Comparison of ENCODE assay signal across 8 mouse cellular contexts in the genomic region with DNA sequence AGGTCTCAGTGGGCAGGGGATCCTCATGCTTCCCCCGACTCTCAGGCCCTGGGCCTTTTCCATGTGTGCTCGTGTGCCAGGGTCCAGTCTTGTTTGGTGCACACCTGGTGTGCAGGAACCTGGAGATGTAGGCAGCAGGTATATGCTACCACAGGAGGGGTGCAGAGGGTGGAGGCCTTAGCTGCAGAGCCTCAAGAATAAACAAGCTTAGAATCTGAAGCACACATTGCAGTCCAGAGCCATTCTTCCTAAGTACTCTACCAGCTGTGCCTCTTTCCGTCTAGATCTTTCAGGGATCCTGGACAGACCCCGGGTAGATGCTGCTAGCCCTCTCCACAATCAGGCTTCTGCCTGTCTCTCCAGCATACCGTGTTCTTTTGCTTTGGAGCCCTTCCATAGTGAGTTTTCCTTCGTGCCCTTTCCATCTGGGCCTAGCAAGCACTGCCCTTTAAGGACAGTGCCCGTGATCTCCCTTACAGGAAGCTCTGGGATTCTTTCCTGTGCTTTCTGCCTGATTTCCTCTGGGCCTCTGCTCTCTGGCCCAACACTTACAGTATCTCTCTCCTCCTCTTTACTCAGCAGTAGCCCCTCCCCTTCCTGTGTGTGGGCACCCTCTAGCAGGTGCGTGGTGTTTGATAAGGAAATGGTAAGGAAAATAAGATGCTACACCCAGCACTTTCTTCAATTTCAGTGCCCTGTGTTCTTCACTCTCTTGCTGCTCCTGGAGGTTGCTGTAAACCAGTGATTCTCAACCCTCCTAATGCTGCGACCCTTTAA. TPM values are rescaled to one million over a fixed set of nuclear protein-coding genes. Genes with fewer than 3 reads are reported as not detected.
DNase-seq lines count a peak whose midpoint lies in the region; ATAC-seq and TF ChIP-seq lines count a peak whose summit lies in the region.

No protein-coding gene starts in this region.

- no peak overlapping the region for H3K4me3 ChIP-seq in left cerebral cortex, adult 2 months
- no peak overlapping the region for H3K4me3 ChIP-seq in liver, embryonic 11.5 days (ENCODE audit: low read depth, low read length)
- no peak overlapping the region for H3K4me3 ChIP-seq in stomach, embryonic 16.5 days (replicated peaks; ENCODE audit: low read length)

- no peak for DNase-seq in left cerebral cortex, adult 2 months (ENCODE audit: extremely low spot score in 1 of 2, low spot score in 2 of 2)
- DNase-seq in left cerebral cortex, postnatal 36 days (ENCODE audit: low spot score in 2 of 2) = no peak
- DNase-seq in liver, embryonic 11.5 days (ENCODE audit: low spot score) = peak; percentile 43
- DNase-seq in frontal cortex, adult 2 months (ENCODE audit: extremely low spot score in 1 of 2, low spot score in 1 of 2) = no peak
- no peak for DNase-seq in cerebellum, adult 9-10 months
- DNase-seq in testis, postnatal 10 days (ENCODE audit: low spot score) = no peak

- peaks cover 38% of the 10 kb centered on the region for H3K36me3 ChIP-seq in liver, embryonic 11.5 days (ENCODE audit: control insufficient read depth, insufficient read depth, low read length)
- peaks cover 11% of the 10 kb centered on the region; the same call in 1 of the 2 replicates for H3K36me3 ChIP-seq in stomach, embryonic 16.5 days (ENCODE audit: control insufficient read depth, insufficient read depth, low read length)

- TF ChIP-seq CTCF in left cerebral cortex, adult 2 months (IDR thresholded peaks at IDR 0.05) = no peak

- H3K27me3 ChIP-seq in liver, embryonic 11.5 days (replicated peaks; ENCODE audit: control insufficient read depth, insufficient read depth, low read length) = no peaks in the 10 kb centered on the region
- H3K27me3 ChIP-seq in stomach, embryonic 16.5 days (ENCODE audit: control insufficient read depth, insufficient read depth, low read length) = no peaks in the 10 kb centered on the region

- ATAC-seq in erythroblast, adult 5-6 weeks (replicated peaks; ENCODE audit: low FRiP score, poor library complexity, severe bottlenecking) = peak; percentile 90
- peak; percentile 92 for ATAC-seq in liver, embryonic 11.5 days (replicated peaks; ENCODE audit: low FRiP score)
- peak; percentile 63; the same call in 1 of the 2 replicates for ATAC-seq in stomach, embryonic 16.5 days (ENCODE audit: insufficient read depth, low FRiP score)

- 0 out of 2 replicates have a peak overlapping the region, but pooled peaks have one; percentile 37 for H3K9ac ChIP-seq in liver, embryonic 11.5 days (ENCODE audit: low read depth, low read length)
- H3K9ac ChIP-seq in stomach, embryonic 16.5 days (ENCODE audit: low read length) = no peak overlapping the region

- 57% methylated on average over 9 of the region's 9 CpGs for WGBS in liver, embryonic 11.5 days
- WGBS in stomach, embryonic 16.5 days = 70% methylated on average over 9 of the region's 9 CpGs

- H3K9me3 ChIP-seq in liver, embryonic 11.5 days (ENCODE audit: control insufficient read depth, low read length) = no peaks in the 10 kb centered on the region
- H3K9me3 ChIP-seq in stomach, embryonic 16.5 days (replicated peaks; ENCODE audit: control insufficient read depth, low read length) = no peaks in the 10 kb centered on the region

- intact Hi-C loops in left cerebral cortex, adult 2 months (cut with DNase I) = no loop called here
- intact Hi-C loops in left cerebral cortex, postnatal 36 days (cut with DNase I) = no loop called here

- H3K4me2 ChIP-seq in liver, embryonic 11.5 days = peak overlapping the region; percentile 50
- H3K4me2 ChIP-seq in stomach, embryonic 16.5 days (ENCODE audit: low read depth, low read length) = no peak overlapping the region

- H3K27ac ChIP-seq in left cerebral cortex, adult 2 months = peak overlapping the region; percentile 82
- peak overlapping the region; percentile 85 for H3K27ac ChIP-seq in liver, embryonic 11.5 days (ENCODE audit: low read depth, low read length)
- peak overlapping the region; percentile 15; the same call in 1 of the 2 replicates for H3K27ac ChIP-seq in stomach, embryonic 16.5 days (ENCODE audit: low read length)

- peaks cover 38% of the 10 kb centered on the region for H3K4me1 ChIP-seq in liver, embryonic 11.5 days (replicated peaks; ENCODE audit: control insufficient read depth, insufficient read depth, low read length)
- H3K4me1 ChIP-seq in stomach, embryonic 16.5 days (ENCODE audit: control insufficient read depth, insufficient read depth, low read length) = no peaks in the 10 kb centered on the region; the same call in 1 of the 2 replicates

RNA-seq across cellular contexts. Expression of a gene that starts 9.1 kb away (rescaled TPM):
- total RNA-seq in left cerebral cortex, adult 2 months (2021) = under 1 TPM; 0.28 to 0.38 TPM
- total RNA-seq in left cerebral cortex, postnatal 36 days (2021) = under 1 TPM; 0.35 to 0.52 TPM
- total RNA-seq in erythroblast, adult 5-6 weeks (2015; ENCODE audit: low replicate concordance) = not detected in 2 replicates
- total RNA-seq in erythroblast, adult 5-6 weeks (2017; ENCODE audit: low replicate concordance) = 0.26 and 1.8 TPM in 2 replicates
- 1.3 and 1.5 TPM in 2 replicates for polyA plus RNA-seq in liver, embryonic 11.5 days (2014; fragmentation: Nextera tagmentation; extraction: Ambion mirVana)
- polyA plus RNA-seq in stomach, embryonic 16.5 days (2015; fragmentation: Nextera tagmentation; extraction: Ambion mirVana) = 26.6 and 27.1 TPM in 2 replicates
- 0.69 and 0.70 TPM in 2 replicates for polyA plus RNA-seq in frontal cortex, adult 2 months (2012; rRNA removed)

Comparison
In these comparisons a context has a peak if more than half of its experiments do, and no peak if none do; other contexts are left out.
1. H3K27ac ChIP-seq: peak in every context shown above with its lines; median percentile 85 in liver, embryonic 11.5 days; 82 in left cerebral cortex, adult 2 months; 15 in stomach, embryonic 16.5 days.